ENCODE assay signal across 19 mouse cellular contexts in the genomic region with DNA sequence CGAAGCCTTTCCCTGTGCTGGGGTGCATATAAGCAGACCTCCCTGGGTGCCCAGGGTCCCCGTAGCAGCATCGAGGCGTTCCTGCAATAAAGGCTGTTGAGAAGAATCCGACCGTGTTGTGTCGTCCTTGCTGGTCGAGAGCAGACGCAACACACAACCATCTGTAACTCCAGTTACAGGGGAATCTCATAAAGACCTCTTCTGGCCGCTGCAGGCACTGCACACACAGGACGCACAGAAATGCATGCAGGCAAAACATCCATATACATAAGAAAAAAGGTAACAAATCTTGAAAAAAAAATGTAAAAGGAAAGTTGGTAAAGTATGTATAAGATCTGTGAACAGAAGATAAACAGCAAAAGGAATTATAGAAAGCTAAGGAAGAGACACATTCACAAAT.
"Had no signal": no experiment of that assay in that cellular context is flagged by ENCODE, and none has a peak within 500 bp of the region (broad histone marks: within the 10 kb centered on the region; RNA-seq: fewer than 3 reads in every experiment).

No protein-coding gene starts in this region.

- H3K4me1 ChIP-seq: midbrain, embryonic 13.5 days; midbrain, embryonic 15.5 days; neural tube, embryonic 13.5 days; neural tube, embryonic 15.5 days had no signal

- H3K9ac ChIP-seq: lung, embryonic 15.5 days; midbrain, embryonic 13.5 days; midbrain, embryonic 15.5 days; neural tube, embryonic 13.5 days; neural tube, embryonic 15.5 days had no signal

- H3K4me3 ChIP-seq: lung, embryonic 15.5 days; megakaryocyte, embryonic 14.5 days; midbrain, embryonic 13.5 days; midbrain, embryonic 15.5 days; myocyte; neural tube, embryonic 13.5 days; neural tube, embryonic 15.5 days had no signal

- H3K27ac ChIP-seq: lung, embryonic 15.5 days; macrophage; midbrain, embryonic 13.5 days; midbrain, embryonic 15.5 days; neural tube, embryonic 13.5 days; neural tube, embryonic 15.5 days had no signal

- H3K27me3 ChIP-seq: lung, embryonic 15.5 days; megakaryocyte, embryonic 14.5 days; midbrain, embryonic 13.5 days; midbrain, embryonic 15.5 days; neural tube, embryonic 13.5 days; neural tube, embryonic 15.5 days had no signal

- H3K36me3 ChIP-seq: lung, embryonic 15.5 days; midbrain, embryonic 13.5 days; midbrain, embryonic 15.5 days; neural tube, embryonic 13.5 days; neural tube, embryonic 15.5 days had no signal

- DNase-seq: lung, adult 2 months; lung, postnatal 14 days; lung, postnatal 36 days; retina, postnatal 1 day; right cerebral cortex, adult 18-20 months; right cerebral cortex, postnatal 25 days; right cerebral cortex, postnatal 4 days; spleen, adult 18-20 months; thymus, adult 18-20 months; thymus, postnatal 14 days; thymus, postnatal 36 days had no signal

- H3K9me3 ChIP-seq: lung, embryonic 15.5 days; megakaryocyte, embryonic 14.5 days; midbrain, embryonic 15.5 days; neural tube, embryonic 13.5 days; neural tube, embryonic 15.5 days had no signal
